ENCODE assay signal across 8 mouse cellular contexts in genomic region chr4:129641756-129642155, GRCm38 (mm10). TPM values are rescaled to one million over a fixed set of nuclear protein-coding genes. Genes with fewer than 3 reads are reported as not detected.
A peak's percentile ranks its signal among the peaks of the same experiment; 100 is the strongest.
DNase-seq lines count a peak whose midpoint lies in the region; ATAC-seq lines count a peak whose summit lies in the region.

No protein-coding gene starts in this region.

- H3K9me3 ChIP-seq in lung, embryonic 16.5 days (ENCODE audit: control insufficient read depth, low read length), result no peaks in the 10 kb centered on the region
- no peaks in the 10 kb centered on the region for H3K9me3 ChIP-seq in intestine, embryonic 14.5 days (ENCODE audit: control insufficient read depth, low read length)
- H3K9me3 ChIP-seq in neural tube, embryonic 12.5 days, result no peaks in the 10 kb centered on the region

- no peak for ATAC-seq in lung, embryonic 16.5 days (ENCODE audit: low read depth)
- ATAC-seq in intestine, embryonic 14.5 days (replicated peaks; ENCODE audit: low FRiP score, low TSS enrichment, low read depth), result no peak
- ATAC-seq in neural tube, embryonic 12.5 days (ENCODE audit: low FRiP score, low read depth), result no peak

- no peaks in the 10 kb centered on the region for H3K27me3 ChIP-seq in lung, embryonic 16.5 days (ENCODE audit: control insufficient read depth, insufficient read depth, low read depth, low read length)
- no peaks in the 10 kb centered on the region for H3K27me3 ChIP-seq in intestine, embryonic 14.5 days (replicated peaks; ENCODE audit: control insufficient read depth, insufficient read depth, low read length)
- no peaks in the 10 kb centered on the region for H3K27me3 ChIP-seq in neural tube, embryonic 12.5 days (replicated peaks)

- peak overlapping the region; percentile 39 for H3K4me2 ChIP-seq in lung, embryonic 16.5 days (ENCODE audit: low read depth, low read length)
- peak overlapping the region; percentile 90 for H3K4me2 ChIP-seq in intestine, embryonic 14.5 days (ENCODE audit: low read length)
- H3K4me2 ChIP-seq in neural tube, embryonic 12.5 days (replicated peaks), result peak overlapping the region; percentile 95; the same call in 1 of the 2 replicates

- H3K4me3 ChIP-seq in lung, embryonic 16.5 days (ENCODE audit: low read length), result no peak overlapping the region
- H3K4me3 ChIP-seq in intestine, embryonic 14.5 days (ENCODE audit: low read depth, low read length), result peak overlapping the region; percentile 67; the same call in 1 of the 2 replicates
- H3K4me3 ChIP-seq in neural tube, embryonic 12.5 days, result no peak overlapping the region

- peak; percentile 63 for DNase-seq in cerebellum, adult 11-12 months
- no peak for DNase-seq in cerebellum, postnatal 36 days
- no peak for DNase-seq in lung, postnatal 14 days
- DNase-seq in intestine, embryonic 14.5 days (ENCODE audit: low spot score), result no peak
- DNase-seq in c-Kit-positive CD71-positive TER-119-positive erythroid progenitor cells, embryonic 14.5 days (ENCODE audit: low spot score), result no peak
- no peak for DNase-seq in right cerebral cortex, postnatal 25 days

- H3K4me1 ChIP-seq in lung, embryonic 16.5 days (replicated peaks; ENCODE audit: control insufficient read depth, insufficient read depth, low read length), result peaks cover 17% of the 10 kb centered on the region
- H3K4me1 ChIP-seq in intestine, embryonic 14.5 days (replicated peaks; ENCODE audit: control insufficient read depth, insufficient read depth, low read length), result peaks cover 21% of the 10 kb centered on the region
- peaks cover 23% of the 10 kb centered on the region for H3K4me1 ChIP-seq in neural tube, embryonic 12.5 days

- peak overlapping the region; percentile 32; the same call in 1 of the 2 replicates for H3K9ac ChIP-seq in lung, embryonic 16.5 days (ENCODE audit: low read length)
- H3K9ac ChIP-seq in intestine, embryonic 14.5 days (ENCODE audit: low read length), result no peak overlapping the region
- H3K9ac ChIP-seq in neural tube, embryonic 12.5 days, result no peak overlapping the region

- H3K36me3 ChIP-seq in lung, embryonic 16.5 days (ENCODE audit: control insufficient read depth, insufficient read depth, low read length), result peaks cover 17% of the 10 kb centered on the region
- peaks cover 58% of the 10 kb centered on the region for H3K36me3 ChIP-seq in intestine, embryonic 14.5 days (ENCODE audit: control insufficient read depth, insufficient read depth, low read length)
- H3K36me3 ChIP-seq in neural tube, embryonic 12.5 days, result peaks cover 43% of the 10 kb centered on the region

- H3K27ac ChIP-seq in lung, embryonic 16.5 days (ENCODE audit: low read length), result peak overlapping the region; percentile 55
- H3K27ac ChIP-seq in intestine, embryonic 14.5 days (ENCODE audit: low read depth), result no peak overlapping the region
- no peak overlapping the region for H3K27ac ChIP-seq in neural tube, embryonic 12.5 days

- 37% methylated on average over 5 of the region's 5 CpGs for WGBS in lung, embryonic 16.5 days
- 54% methylated on average over 5 of the region's 5 CpGs for WGBS in intestine, embryonic 14.5 days
- WGBS in neural tube, embryonic 12.5 days, result 52% methylated on average over 5 of the region's 5 CpGs

RNA-seq across cellular contexts. Expression of gene Txlna, which starts 0.9 kb away (rescaled TPM):
- 80.4 and 82.6 TPM in 2 replicates for polyA plus RNA-seq in lung, embryonic 16.5 days (2015; fragmentation: Nextera tagmentation; extraction: Ambion mirVana)
- polyA plus RNA-seq in intestine, embryonic 14.5 days (2014; fragmentation: Nextera tagmentation; extraction: Ambion mirVana), result 81.7 and 92.8 TPM in 2 replicates
- polyA plus RNA-seq in neural tube, embryonic 12.5 days (2016; fragmentation: Nextera tagmentation; extraction: Ambion mirVana), result 77.6 and 83.5 TPM in 2 replicates

RNA-seq across cellular contexts. Expression of gene Ccdc28b, which starts 18.0 kb away (rescaled TPM):
- 65.8 and 71.1 TPM in 2 replicates for polyA plus RNA-seq in lung, embryonic 16.5 days (2015; fragmentation: Nextera tagmentation; extraction: Ambion mirVana)
- 43.1 and 45.5 TPM in 2 replicates for polyA plus RNA-seq in intestine, embryonic 14.5 days (2014; fragmentation: Nextera tagmentation; extraction: Ambion mirVana)
- polyA plus RNA-seq in neural tube, embryonic 12.5 days (2016; fragmentation: Nextera tagmentation; extraction: Ambion mirVana), result 103 and 107 TPM in 2 replicates

RNA-seq across cellular contexts. Expression of gene Iqcc, which starts 22.9 kb away (rescaled TPM):
- 29.3 and 29.7 TPM in 2 replicates for polyA plus RNA-seq in lung, embryonic 16.5 days (2015; fragmentation: Nextera tagmentation; extraction: Ambion mirVana)
- 26.2 and 26.4 TPM in 2 replicates for polyA plus RNA-seq in intestine, embryonic 14.5 days (2014; fragmentation: Nextera tagmentation; extraction: Ambion mirVana)
- polyA plus RNA-seq in neural tube, embryonic 12.5 days (2016; fragmentation: Nextera tagmentation; extraction: Ambion mirVana), result 32.5 and 32.6 TPM in 2 replicates

RNA-seq across cellular contexts. Expression of gene Dcdc2b, which starts 27.7 kb away (rescaled TPM):
- polyA plus RNA-seq in lung, embryonic 16.5 days (2015; fragmentation: Nextera tagmentation; extraction: Ambion mirVana), result 3.8 TPM in 2 replicates
- 2.6 and 3.7 TPM in 2 replicates for polyA plus RNA-seq in intestine, embryonic 14.5 days (2014; fragmentation: Nextera tagmentation; extraction: Ambion mirVana)
- polyA plus RNA-seq in neural tube, embryonic 12.5 days (2016; fragmentation: Nextera tagmentation; extraction: Ambion mirVana), result 3.1 and 3.3 TPM in 2 replicates

RNA-seq across cellular contexts. Expression of gene Kpna6, which starts 30.8 kb away (rescaled TPM):
- polyA plus RNA-seq in lung, embryonic 16.5 days (2015; fragmentation: Nextera tagmentation; extraction: Ambion mirVana), result 15.8 and 18.2 TPM in 2 replicates
- 13.3 and 13.4 TPM in 2 replicates for polyA plus RNA-seq in intestine, embryonic 14.5 days (2014; fragmentation: Nextera tagmentation; extraction: Ambion mirVana)
- 16.3 and 16.6 TPM in 2 replicates for polyA plus RNA-seq in neural tube, embryonic 12.5 days (2016; fragmentation: Nextera tagmentation; extraction: Ambion mirVana)

Comparison
In these comparisons a context has a peak if more than half of its experiments do, and no peak if none do; other contexts are left out.
1. H3K4me2 ChIP-seq: peak in every context shown above with its lines; median percentile 95 in neural tube, embryonic 12.5 days; 90 in intestine, embryonic 14.5 days; 39 in lung, embryonic 16.5 days.